Mouse (Mus musculus) stomach, embryonic 16.5 days (tissue): Measurements from ENCODE around the gene Lrrc28. TPM values are rescaled to one million over a fixed set of nuclear protein-coding genes. Genes with fewer than 3 reads are reported as not detected.

Experiments used
- ATAC-seq: fragments of 200-750 bp; cut with Nextera tagmentation; 2 replicates; pipeline ENCODE4 v1.8.0; 2017; ENCODE audit warnings: moderate number of reproducible peaks, moderate TSS enrichment; ENCODE audit not compliant: insufficient read depth, low FRiP score
- H3K27ac ChIP-seq: fragments of 300-500 bp; sonication (generic); 2 replicates; pipeline ENCODE4 v1.5.1; 2014; ENCODE audit warnings: low read length
- H3K27me3 ChIP-seq: fragments of 300-500 bp; sonication (generic); 2 replicates; pipeline ENCODE4 v1.6.1; 2014; ENCODE audit warnings: low read length, control low read depth, mixed read lengths; ENCODE audit not compliant: control insufficient read depth, insufficient read depth
- H3K36me3 ChIP-seq: fragments of 300-500 bp; sonication (generic); 2 replicates; pipeline ENCODE4 v1.6.1; 2014; ENCODE audit warnings: low read length; ENCODE audit not compliant: control insufficient read depth, insufficient read depth
- H3K4me1 ChIP-seq: fragments of 300-500 bp; sonication (generic); 2 replicates; pipeline ENCODE4 v1.6.1; 2014; ENCODE audit warnings: low read length, control low read depth, mixed read lengths; ENCODE audit not compliant: control insufficient read depth, insufficient read depth
- H3K4me2 ChIP-seq: fragments of 300-500 bp; sonication (generic); 2 replicates; pipeline ENCODE4 v1.6.1; 2014; ENCODE audit warnings: low read depth, low read length, mixed read lengths
- H3K4me3 ChIP-seq: fragments of 300-500 bp; sonication (generic); replicated peaks from 2 replicates; pipeline ENCODE4 v1.5.1; 2014; ENCODE audit warnings: mild to moderate bottlenecking, low read length
- H3K9ac ChIP-seq: fragments of 300-500 bp; sonication (generic); 2 replicates; pipeline ENCODE4 v1.6.1; 2014; ENCODE audit warnings: low read length
- H3K9me3 ChIP-seq: fragments of 300-500 bp; sonication (generic); replicated peaks from 2 replicates; pipeline ENCODE4 v1.6.1; 2016; ENCODE audit warnings: low read length, control low read depth; ENCODE audit not compliant: control insufficient read depth
- WGBS: fragments of 180-500 bp; shearing (Covaris S2); extraction: QIAGEN DNeasy Blood & Tissue Kit; methylation state at CpG from one replicate; pipeline ENCODE4 v1.1.7; 2014; 5-methylcytosine and 5-hydroxymethylcytosine counted together
- polyA plus RNA-seq: library from polyadenylated mRNA; unstranded; fragments of >200 nt; fragmentation: Nextera tagmentation; extraction: Ambion mirVana; gene quantifications from 2 replicates; pipeline ENCODE4 v1.2.1, GENCODE M21; 2015

Gene Lrrc28
- polyA plus RNA-seq, 1 experiment from 2014 or later = 22.3 TPM

DNA sequence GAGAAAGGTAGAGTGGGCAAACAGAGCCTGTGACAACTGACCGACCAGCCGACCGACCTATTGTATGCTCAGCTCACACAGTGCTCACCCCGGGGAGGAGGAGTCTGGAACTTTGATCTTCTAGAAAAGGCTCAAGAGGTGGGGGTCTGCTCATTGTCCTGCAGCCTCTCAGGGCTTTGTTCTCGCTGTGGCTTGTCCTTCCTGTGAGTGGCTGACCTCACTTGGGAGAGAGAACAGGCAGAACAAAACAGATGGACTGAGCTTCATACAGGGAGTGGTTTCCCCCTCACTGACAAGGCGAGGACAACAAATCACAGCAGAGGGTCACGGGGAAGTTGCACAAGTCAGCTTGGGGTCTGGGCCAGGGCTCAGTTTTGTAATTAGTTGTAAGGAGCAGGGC, 181.5 kb downstream of the Lrrc28 start:
- WGBS = 23% methylated on average over 7 of the region's 7 CpGs

More for the DNA sequence above, 181.5 kb downstream of the Lrrc28 start:
- Histone ChIP-seq H3K27me3 (no peaks in the 10 kb centered on the region), H3K4me3 (no peak overlapping the region), H3K4me2 (no peak overlapping the region), H3K9me3 (no peaks in the 10 kb centered on the region), H3K27ac (no peak overlapping the region), H3K4me1 (peaks cover 15% of the 10 kb centered on the region; the same call in 1 of the 2 replicates), H3K9ac (0 out of 2 replicates have a peak overlapping the region, but pooled peaks have one; percentile 1), H3K36me3 (no peaks in the 10 kb centered on the region)
- 0 out of 2 replicates have a peak, but pooled peaks have one; percentile 42 for ATAC-seq

Other genes starting within 250 kb of the Lrrc28 start
- gene Ttc23, start 2.1 kb upstream of the Lrrc28 start, polyA plus RNA-seq = 28.4 and 29.8 TPM in 2 replicates
- 8.1 and 9.5 TPM in 2 replicates for gene Synm, start 114.5 kb upstream of the Lrrc28 start, polyA plus RNA-seq